Mouse (Mus musculus) granulocyte monocyte progenitor cell, adult 5-6 weeks (primary cell): ENCODE results near the gene Supt5. TPM values are rescaled to one million over a fixed set of nuclear protein-coding genes. Genes with fewer than 3 reads are reported as not detected.

ENCODE experiments used
- ATAC-seq: replicated peaks from 2 replicates; pipeline ENCODE4 v1.8.0; 2016; ENCODE audit warnings: mild to moderate bottlenecking, moderate TSS enrichment, inconsistent platforms; ENCODE audit not compliant: poor library complexity, severe bottlenecking
- total RNA-seq, 2 experiments: library from RNA; stranded (forward) in 1 of 2; stranded (reverse) in 1 of 2; fragments of 200-712, 200-1000 nt in 1 of 2; fragments of >200 nt in 1 of 2; fragmentation: Nextera tagmentation in 1 of 2; gene quantifications; 2 replicates each; pipeline ENCODE4 v1.2.3; 2014 to 2017

The Supt5 gene
- total RNA-seq, 2 experiments from 2014 or later = 64.1 to 81.1 TPM

DNA sequence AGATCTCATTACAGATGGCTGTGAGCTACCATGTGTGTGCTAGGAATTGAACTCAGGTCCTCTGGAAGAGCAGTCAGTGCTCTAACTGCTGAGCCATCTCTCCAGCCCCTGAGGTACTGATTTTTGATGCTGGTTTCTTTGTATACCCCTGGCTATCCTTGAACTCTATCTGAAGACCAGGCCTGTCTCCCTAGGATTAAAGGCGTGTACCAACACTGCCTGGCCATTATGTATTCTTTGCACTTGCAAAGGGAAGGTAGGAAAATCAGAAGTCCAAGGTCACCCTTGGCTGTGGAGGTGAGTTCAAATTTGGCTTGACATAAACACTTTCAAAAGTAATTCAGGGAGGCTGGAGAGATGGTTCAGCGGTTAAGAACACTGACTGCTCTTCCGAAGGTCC lies 16.1 kb upstream of the Supt5 start:
- no peak for ATAC-seq

DNA sequence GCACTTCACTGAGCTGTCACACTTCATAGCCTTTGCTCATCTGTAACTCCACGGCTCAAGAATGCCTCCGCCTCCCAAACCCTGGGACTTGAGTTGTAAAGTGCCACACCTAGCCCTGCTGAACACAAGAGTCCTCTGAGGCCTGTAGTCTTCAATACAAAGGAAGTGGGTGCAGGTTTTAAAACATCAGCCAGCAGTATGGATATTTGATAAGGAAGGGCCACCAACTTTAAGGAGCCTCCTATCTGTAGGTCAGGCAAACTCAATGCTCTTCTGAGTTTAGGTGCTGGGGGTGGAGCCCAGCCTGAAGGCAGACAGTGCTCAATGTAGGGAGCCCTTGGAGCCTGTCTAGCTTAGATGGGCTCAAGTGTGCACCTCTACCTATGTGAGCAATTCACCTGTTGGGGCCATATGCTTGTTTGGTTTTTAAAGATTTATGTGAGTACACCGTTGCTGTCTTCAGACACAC lies 15.6 kb upstream of the Supt5 start:
- ATAC-seq = no peak

DNA sequence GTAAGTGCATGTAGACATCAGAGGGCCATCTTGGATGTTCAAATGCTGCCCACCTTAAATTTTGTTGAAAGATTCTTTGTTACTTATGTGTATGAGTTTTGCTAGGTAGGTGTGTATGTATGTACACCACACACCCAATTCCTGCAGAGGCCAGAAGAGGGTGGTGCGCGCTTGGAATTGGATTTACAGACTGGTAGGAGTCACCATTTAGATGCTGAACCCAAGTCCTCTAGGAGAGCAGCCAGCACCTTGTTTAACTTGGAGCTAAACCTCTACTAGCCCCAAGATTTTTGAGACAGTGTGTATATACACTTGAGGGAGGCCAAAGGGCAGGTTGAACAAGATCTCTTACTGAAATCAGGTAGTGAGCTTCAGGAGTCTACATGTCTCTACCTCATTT lies 14.7 kb upstream of the Supt5 start:
- ATAC-seq = no peak

DNA sequence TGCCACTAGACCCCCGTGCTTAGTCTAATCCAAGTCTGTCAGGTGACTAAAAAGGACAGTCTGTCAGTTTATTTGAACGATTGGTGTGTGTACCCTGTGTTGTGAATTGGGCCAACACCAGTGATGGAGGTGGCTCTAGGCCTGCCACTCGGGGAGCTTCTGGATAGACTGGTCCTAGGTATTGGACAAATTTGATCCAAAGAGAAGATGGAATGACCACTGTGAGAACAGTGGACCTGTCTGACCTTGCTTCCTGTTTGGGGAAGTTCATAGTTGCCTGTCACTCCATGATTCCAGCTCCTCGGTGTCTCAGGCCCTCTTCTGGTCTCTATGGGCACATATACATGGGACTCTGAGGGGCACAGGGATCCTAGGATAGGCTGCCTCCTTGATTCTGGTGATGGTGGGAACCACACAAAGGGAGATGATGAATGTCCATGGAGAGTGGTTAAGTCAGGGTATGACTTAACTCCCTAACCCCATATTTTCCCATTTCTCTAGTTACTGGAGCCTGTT lies 13.2 kb upstream of the Supt5 start:
- 0 out of 2 replicates have a peak, but pooled peaks have one; percentile 11 for ATAC-seq

DNA sequence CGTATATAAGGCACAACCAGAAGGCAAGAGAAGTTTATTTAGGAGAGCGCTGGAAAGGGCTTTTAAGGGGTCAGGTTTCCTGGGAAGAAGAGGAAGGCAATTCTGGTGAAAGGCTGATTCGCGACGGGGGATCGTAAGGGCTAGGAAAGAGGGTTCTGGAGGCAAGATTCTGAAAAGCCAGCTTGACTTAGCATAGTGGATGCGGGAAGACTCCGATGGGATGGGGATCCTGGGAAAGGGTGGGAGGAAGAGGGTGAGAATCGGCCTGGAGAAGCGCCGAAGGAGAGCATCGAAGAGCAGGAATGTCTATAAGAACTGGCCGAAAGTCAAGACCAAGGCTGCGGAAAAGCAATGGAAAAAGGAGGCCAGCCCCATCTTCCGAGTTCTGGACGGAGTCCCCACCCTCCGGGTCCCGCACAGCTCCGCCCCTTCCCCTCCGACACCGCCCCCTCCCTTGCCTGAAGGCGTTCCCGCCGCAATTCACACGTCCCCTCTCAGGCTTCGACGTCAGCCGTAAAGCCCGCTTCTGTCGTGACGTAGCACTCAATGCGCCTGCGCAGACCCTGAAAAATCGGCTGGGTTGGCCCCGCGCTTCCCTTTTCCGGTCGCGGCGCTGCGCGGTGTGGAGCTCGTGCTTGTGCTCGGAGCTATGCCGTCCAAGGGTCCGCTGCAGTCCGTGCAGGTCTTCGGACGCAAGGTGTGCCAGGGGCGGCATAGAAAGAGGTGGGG lies 11.8 kb upstream of the Supt5 start, which contains the start of gene Rps16:
Rps16 (plus strand) TSS at position 498 of the 729 bp plus-strand sequence.
- ATAC-seq = peak; percentile 94

DNA sequence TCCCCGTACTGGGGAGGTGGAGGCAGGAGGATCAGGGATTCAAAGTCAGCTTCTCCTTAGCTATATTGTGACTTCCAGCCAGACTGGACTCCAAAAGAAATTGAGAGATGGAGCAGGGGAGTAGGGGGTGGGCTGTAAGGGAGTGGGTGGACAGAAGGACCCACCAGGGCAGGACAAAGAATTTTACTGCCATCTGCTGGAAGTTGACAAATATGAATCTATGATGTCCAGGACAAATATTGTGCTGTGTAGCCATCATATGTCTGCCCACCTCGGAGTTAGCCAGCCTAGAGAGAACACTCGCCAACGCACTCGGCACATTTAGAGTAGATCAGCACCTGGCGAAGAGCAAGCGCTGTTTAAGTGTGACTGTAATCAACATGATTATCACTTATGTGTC lies 10.1 kb upstream of the Supt5 start:
- ATAC-seq = no peak

DNA sequence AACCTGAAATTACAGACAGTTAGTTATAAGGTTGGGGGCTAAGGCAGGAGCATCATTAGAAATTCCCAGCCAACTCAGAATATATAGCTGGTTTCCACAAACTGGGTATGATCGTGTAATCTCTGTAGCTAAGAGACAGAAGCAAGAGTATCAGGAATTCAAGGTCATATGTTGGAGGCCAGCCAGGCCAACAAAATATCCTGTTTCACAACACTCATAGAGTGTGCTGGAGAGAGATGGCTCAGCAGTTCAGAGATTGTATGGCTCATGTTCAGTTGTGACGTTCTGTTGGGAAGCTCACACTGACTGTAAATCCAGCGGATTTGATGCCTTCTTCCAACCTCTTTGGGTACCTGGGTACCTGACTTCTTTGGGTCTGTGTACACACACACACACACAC lies 9.2 kb upstream of the Supt5 start:
- peak; percentile 46 for ATAC-seq

DNA sequence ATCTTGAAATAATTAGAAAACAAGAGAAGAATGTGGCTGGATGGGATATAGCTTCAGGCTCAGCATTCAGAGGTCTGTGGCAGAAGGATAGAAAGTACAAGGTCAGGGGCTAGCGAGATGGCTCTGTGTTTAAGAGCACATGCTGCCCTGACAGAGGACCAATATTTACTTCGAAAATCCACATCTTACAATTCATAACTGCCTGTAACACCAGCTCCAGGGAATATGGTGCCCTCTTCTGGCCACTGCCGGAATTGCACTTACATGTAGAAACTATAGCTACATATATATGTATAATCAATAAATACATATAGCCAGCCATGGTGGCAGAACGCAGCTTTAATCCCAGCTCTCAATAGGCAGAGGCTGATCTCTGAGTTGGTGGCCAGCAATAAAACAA lies 6.1 kb upstream of the Supt5 start:
- peak; percentile 69 for ATAC-seq

DNA sequence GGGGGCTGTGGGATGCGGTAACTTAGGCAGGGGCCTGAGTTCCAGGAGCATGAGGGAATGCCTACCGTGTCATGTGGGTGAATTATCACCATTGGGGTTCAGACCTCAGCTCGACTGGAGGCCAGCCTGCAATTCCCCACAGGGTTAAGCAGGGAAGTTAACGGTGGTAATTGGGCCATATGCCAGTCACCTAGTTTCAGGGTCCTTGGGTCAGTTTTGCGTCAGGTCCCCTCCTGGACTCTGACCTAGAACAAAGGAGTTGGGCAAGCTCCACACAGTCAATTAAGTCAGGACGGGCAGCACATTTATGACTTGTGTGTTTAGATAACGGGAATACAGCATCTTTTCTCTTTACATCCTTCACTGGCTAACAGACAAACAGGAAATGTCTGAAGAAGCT lies 2.8 kb upstream of the Supt5 start:
- no peak for ATAC-seq

DNA sequence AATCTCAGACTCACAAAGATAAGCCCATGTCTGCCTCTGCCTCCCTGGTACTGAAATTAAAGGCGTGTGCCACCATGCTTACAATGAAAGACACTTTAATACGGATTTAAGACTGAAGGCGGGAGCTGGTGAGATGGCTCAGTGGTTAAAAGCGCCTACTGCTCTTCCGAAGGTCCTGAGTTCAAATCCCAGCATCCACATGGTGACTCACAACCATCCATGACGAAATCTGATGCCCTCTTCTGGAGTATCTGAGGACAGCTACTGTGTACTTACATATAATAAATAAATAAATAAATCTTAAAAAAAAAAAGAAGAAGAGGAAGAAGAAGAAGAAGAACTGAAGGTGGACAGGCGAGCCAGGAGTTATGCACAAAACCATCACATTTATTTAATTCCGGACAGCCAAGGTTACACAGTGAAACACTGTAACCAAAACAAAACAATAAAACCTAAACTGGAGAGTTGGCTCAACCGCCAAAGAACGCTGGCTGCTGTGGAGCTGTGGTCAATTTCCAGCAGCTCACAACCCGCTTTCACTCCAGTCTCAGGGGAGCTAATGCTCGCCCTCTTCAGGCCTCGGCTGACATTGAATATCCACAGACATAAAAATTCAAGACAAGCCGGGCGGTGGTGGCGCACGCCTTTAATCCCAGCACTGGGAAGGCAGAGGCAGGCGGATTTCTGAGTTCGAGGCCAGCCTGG lies 819 bp upstream of the Supt5 start:
- ATAC-seq = peak; percentile 62

DNA sequence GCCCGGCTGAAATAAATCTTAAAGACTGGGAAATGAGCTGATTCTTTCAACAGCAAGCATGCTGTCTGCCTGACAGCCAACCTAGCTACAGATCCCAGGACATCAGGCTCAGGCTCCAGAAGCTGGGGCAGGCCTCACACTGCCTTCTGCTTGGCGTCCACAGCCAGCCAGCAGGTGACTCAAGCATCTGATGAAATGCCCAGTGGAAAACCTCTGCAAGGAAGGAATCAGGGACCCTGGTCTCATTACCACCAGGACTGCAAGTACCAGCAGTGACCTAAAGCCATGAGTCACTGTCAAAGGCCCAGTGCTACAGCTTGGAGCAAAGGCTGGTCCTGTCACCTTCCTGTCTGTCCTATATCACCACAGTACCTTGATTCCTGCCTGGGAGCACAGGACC lies 3.1 kb downstream of the Supt5 start:
- no peak for ATAC-seq

DNA sequence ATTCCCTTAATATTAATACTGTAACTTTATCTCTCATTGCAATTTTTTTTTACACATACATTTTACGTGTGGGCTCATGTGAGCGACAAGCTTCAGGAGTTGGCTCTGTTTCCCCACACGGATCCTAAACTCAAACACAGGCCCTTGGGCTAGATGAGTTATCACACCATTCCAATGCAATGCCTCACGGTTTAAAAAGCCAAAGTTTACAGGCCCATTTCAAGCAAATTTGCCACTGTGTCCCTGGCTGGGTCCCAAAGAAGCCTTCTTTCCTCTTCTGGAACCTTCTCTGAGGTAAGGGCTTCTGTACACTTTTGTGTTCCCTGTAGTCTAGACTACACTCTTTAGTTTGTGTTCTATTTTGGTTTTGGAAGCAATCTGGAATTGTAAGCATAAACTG lies 4.0 kb downstream of the Supt5 start:
- no peak for ATAC-seq

DNA sequence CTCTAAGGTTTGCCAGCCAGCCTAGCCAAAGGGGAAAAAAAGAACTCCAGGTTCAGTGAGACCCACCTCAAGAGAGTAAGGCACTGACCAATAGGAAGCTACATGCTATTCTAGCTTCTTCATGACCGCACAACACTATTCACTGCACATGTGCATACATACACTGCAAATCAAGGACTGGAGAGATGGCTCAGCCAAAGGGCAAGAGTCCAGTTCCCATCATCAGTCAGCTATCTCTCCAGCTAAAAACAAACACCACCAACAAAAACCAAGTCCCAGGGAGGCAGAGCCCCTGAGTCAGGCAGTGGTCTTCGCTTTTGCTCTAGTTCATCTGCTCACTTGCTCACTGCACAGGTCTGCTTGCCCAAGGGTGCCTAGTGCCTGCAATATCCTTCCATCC lies 10.3 kb downstream of the Supt5 start:
- no peak for ATAC-seq

DNA sequence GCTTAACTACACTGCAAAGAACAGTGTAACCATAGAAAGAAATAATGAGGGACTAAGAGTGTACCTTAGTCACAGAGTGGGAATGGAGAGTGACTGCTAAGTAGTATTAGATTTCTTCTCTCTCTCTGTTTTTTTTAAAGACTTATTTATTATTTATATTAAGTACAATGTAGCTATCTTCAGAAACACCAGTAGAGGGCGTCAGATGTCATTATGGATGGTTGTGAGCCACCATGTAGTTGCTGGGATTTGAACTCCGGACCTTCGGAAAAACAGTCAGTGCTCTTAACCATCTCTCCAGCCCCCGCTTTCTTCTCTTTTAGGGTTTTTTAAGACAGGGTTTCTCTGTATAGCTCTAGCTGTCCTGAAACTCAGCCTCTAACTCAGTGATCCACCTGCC lies 12.1 kb downstream of the Supt5 start:
- ATAC-seq = no peak

DNA sequence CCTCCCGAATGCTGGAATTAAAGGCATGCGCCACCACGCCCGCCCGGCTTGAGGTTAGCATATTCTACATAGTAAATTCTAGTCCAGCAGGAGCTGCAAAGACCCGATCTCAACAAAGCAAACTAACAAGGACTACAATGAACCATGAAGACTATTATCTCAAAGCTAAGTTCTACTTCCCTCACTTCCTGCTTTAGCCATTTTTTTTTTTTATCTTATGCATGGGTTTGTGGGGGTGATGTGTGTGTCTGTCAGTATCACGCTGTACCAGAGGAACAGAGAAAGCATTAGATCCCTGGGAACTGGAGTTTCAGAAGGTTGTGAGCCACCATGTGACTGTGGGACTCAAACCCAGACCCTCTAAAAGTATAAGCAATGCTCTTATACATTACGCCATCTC lies 13.3 kb downstream of the Supt5 start:
- no peak for ATAC-seq

DNA sequence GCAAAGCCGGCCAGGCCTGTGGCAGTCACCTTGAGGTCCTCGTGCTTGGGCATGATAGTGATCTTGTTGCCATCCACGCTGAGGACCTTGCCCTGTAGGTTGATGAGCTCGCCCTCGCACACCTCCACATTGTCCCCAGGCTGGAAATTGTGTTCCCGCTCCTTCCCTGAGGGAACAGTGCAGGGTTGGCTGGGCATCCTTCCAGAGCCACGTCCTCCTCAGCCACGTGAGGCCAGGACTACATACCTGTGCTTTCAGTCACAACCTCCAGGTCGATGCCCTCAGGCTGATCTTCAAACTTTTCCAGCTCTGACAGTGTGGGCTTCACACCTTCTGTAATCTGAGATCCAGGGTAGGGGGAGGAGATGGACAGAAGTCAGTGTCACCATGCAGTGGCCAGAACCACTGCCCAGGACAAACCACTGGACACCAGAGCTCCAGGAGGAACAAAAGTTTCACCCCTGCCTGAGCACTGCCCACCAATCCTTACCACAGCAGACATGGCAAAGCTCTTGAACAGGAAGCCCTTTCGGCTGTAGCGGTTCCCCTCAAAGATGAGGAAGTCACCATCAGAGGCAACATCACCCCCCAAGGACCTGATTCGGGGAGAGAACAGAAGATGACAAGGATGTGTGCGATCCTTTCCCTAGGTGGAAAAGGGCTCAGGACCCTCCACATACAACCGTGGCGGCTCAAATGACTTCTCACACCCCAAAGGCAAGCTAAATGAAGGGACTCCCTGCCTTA lies 16.4 kb downstream of the Supt5 start:
- peak; percentile 85 for ATAC-seq

DNA sequence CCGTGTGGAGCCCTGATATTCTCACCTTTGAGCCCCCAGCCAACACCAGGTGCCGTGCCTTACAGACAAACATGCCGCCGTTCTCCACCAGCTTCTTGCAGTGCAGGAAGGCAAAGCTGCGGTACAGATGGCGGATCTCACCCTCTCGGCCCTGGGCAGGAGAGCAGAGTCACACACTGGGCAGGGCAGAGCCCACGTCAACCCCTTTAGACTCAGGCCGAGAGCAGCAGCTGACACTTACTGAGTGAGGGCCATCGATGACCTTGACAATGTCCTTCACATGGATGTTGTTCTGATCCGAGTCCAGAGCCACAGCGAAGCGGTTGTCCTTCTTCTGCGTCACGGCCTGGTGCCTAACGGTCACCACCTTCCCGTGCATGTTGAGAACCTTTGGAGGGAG lies 19.8 kb downstream of the Supt5 start:
- ATAC-seq = no peak

DNA sequence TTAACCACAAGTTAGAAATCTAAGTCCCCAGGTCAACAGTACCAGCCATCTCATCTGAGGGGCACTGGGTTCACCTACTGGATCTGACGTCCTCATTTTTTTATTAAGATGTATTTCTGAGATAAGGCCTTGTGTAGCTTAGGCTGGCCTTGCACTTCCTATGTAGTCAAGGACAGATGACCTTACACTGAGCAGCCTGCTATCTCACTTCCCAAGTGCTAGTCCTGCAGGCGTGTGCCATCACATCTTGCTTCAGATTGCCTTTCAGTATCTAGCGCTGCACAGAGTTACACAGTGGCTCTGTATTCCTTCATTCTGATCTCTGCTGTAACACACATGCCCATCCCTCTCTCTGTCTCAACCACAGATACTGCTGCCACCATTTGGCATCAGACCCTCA lies 20.5 kb downstream of the Supt5 start:
- no peak for ATAC-seq

DNA sequence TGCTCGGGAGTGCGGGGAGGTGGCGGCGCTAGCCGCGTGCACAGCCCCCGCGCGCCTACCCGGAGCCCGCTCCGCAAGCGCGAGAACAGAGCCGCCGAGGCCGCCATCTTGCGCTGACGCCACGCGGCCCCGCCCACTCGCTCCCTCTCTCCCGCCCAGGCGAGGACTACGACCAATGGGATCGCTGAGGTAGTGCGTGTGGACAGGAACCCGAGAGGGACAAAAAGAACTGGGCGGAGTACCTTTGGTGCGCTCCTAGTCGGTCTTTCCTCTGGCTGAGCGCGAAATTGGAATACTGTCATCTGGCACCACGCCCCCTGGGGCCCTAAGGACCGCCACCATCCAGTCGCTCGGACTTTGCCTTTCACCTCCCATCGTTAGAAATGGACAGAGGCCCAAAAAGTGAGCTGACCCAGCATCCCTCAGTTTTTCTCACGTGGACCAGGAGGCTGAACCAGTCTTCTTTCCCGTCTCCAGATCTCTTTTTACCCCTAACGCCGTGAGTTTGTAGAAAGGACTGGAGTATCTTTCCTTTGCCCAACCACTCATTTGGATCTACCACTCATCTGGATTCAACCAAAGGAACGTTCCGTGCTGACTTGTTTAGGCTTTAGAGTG lies 26.5 kb downstream of the Supt5 start, which contains the start of gene Timm50:
Timm50 (minus strand) TSS at position 147 of the 618 bp plus-strand sequence.
- peak; percentile 98 for ATAC-seq

DNA sequence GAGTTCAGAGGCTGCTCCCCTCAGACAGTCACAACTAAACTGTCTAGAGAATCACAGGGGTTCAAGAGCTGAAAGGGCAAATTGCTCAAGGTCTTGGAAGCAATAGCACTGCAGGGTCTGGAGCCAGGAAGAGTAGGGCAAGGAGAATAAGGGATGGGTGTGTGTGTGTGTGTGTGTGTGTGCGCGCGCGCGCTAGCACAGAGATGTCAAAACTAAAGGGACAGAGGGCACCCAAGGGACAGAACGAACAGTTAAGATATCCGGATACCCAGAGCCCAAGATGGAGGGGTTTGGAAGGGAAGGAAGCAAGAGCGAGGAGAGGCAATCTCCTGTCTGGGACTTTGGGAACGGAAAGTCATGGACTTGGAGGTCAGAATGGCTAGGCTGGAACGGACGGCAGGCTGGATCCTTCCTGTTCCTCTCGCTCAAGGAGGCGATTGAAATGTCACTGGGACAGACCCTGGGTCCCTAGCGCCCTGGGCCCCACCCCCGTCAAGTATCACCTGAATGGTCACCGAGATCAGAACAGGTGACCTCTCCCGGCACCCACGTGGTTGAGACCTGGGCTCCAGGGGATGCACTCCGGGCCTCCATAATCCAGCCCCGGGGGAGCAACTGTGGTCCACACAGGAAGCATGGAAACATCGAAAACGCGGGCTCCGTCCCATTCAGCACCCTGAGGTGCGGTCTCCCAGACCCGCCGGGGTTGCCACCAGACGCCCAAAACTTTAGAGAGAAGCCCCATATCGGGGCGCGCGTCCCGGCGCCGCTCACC lies 27.2 kb downstream of the Supt5 start:
- ATAC-seq = peak; percentile 10
